Mouse (Mus musculus): Measurements from ENCODE around the gene Npl. TPM values are rescaled to one million over a fixed set of nuclear protein-coding genes. Genes with fewer than 3 reads are reported as not detected.
A peak's percentile ranks its signal among the peaks of the same experiment; 100 is the strongest.

Npl gene
- polyA plus RNA-seq, 1 experiment from 2014 or later, result 8.0 TPM

DNA sequence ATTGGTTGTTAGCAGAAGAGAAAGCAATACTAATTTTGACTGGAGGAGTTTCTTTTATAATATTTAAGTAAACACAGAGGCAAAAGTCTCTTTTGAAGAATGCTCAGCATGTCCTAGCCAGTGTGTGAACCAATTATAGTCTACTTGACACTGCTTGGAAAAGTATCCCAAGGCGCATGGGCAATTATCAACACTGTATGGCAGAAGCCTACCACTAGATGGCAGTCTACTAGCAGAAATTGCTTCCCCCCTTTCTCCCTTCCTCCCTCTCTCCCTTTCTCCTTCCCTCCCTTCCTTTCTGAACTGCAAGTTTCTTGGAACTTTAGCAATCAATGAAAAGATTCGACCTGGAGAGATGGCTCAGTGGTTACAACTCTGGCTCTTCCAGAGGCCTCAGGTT, 7.1 kb upstream of the Npl start:
- Histone ChIP-seq H3K27ac (ENCODE audit: low read depth, low read length) (no peak overlapping the region), H3K4me2 (no peak overlapping the region), H3K27me3 (replicated peaks; ENCODE audit: control insufficient read depth, insufficient read depth, low read length) (no peaks in the 10 kb centered on the region), H3K36me3 (ENCODE audit: control insufficient read depth, insufficient read depth, low read length) (no peaks in the 10 kb centered on the region), H3K9ac (ENCODE audit: low read depth, low read length) (no peak overlapping the region), H3K4me3 (ENCODE audit: low read depth, low read length) (no peak overlapping the region), H3K9me3 (ENCODE audit: control insufficient read depth, low read length) (no peaks in the 10 kb centered on the region), H3K4me1 (replicated peaks; ENCODE audit: control insufficient read depth, insufficient read depth, low read length) (no peaks in the 10 kb centered on the region)
- DNase-seq (ENCODE audit: low spot score) (no peak), ATAC-seq (replicated peaks; ENCODE audit: low FRiP score) (no peak)
- 5% methylated on average over 2 of the region's 2 CpGs for WGBS

- Histone ChIP-seq H3K4me2 (no peak overlapping the region), H3K36me3 (ENCODE audit: control insufficient read depth, insufficient read depth, low read length) (no peaks in the 10 kb centered on the region), H3K9me3 (ENCODE audit: control insufficient read depth, low read length) (no peaks in the 10 kb centered on the region), H3K9ac (ENCODE audit: low read depth, low read length) (no peak overlapping the region), H3K4me1 (replicated peaks; ENCODE audit: control insufficient read depth, insufficient read depth, low read length) (no peaks in the 10 kb centered on the region), H3K27me3 (replicated peaks; ENCODE audit: control insufficient read depth, insufficient read depth, low read length) (no peaks in the 10 kb centered on the region), H3K4me3 (ENCODE audit: low read depth, low read length) (no peak overlapping the region), H3K27ac (ENCODE audit: low read depth, low read length) (no peak overlapping the region)
- no peak for ATAC-seq (replicated peaks; ENCODE audit: low FRiP score)
- DNase-seq (ENCODE audit: low spot score), result no peak
- WGBS, result 76% methylated on average over 4 of the region's 4 CpGs
Measured at GRCm38 (mm10) chr1:153556202-153556601, 6.4 kb upstream of the Npl start.

- H3K36me3 ChIP-seq (ENCODE audit: control insufficient read depth, insufficient read depth, low read length), result no peaks in the 10 kb centered on the region
- H3K27me3 ChIP-seq (replicated peaks; ENCODE audit: control insufficient read depth, insufficient read depth, low read length), result no peaks in the 10 kb centered on the region
- ATAC-seq (replicated peaks; ENCODE audit: low FRiP score) (0 out of 2 replicates have a peak, but pooled peaks have one; percentile 20), DNase-seq (ENCODE audit: low spot score) (no peak)
- no peaks in the 10 kb centered on the region for H3K9me3 ChIP-seq (ENCODE audit: control insufficient read depth, low read length)
- H3K4me3 ChIP-seq (ENCODE audit: low read depth, low read length), result no peak overlapping the region
- H3K9ac ChIP-seq (ENCODE audit: low read depth, low read length), result no peak overlapping the region
- H3K27ac ChIP-seq (ENCODE audit: low read depth, low read length), result no peak overlapping the region
- WGBS, result 23% methylated on average over 3 of the region's 3 CpGs
- H3K4me1 ChIP-seq (replicated peaks; ENCODE audit: control insufficient read depth, insufficient read depth, low read length), result no peaks in the 10 kb centered on the region
- H3K4me2 ChIP-seq, result no peak overlapping the region
Measured at GRCm38 (mm10) chr1:153550814-153551213, 969 bp upstream of the Npl start.

DNA sequence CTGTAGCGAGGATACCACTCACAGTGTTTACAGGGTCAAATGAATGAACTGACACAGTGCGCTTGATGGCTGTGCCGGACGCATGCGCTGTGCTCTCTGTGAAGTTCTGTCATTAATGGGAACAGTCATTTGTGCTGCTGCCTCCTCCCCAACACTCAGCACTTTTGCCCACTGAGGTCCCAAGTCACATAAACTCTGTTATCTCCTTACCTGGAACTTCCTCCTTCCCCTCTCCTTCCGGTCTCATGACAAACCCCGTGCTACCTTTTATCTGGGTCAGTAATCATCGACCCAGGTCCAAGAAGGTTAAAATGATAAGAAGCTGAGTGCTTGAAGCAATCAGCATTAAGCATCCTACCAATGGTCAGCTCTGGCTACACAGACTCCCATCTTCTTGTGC, 2.3 kb downstream of the Npl start:
- Histone ChIP-seq H3K36me3 (ENCODE audit: control insufficient read depth, insufficient read depth, low read length) (no peaks in the 10 kb centered on the region), H3K4me2 (no peak overlapping the region), H3K27ac (ENCODE audit: low read depth, low read length) (no peak overlapping the region), H3K4me3 (ENCODE audit: low read depth, low read length) (no peak overlapping the region), H3K4me1 (replicated peaks; ENCODE audit: control insufficient read depth, insufficient read depth, low read length) (peaks cover 4% of the 10 kb centered on the region; the same call in 1 of the 2 replicates), H3K27me3 (replicated peaks; ENCODE audit: control insufficient read depth, insufficient read depth, low read length) (no peaks in the 10 kb centered on the region), H3K9me3 (ENCODE audit: control insufficient read depth, low read length) (no peaks in the 10 kb centered on the region), H3K9ac (ENCODE audit: low read depth, low read length) (no peak overlapping the region)
- 50% methylated on average over 8 of the region's 8 CpGs for WGBS
- DNase-seq (ENCODE audit: low spot score) (no peak), ATAC-seq (replicated peaks; ENCODE audit: low FRiP score) (no peak)

- Histone ChIP-seq H3K4me3 (ENCODE audit: low read depth, low read length) (no peak overlapping the region), H3K9me3 (ENCODE audit: control insufficient read depth, low read length) (no peaks in the 10 kb centered on the region), H3K4me1 (replicated peaks; ENCODE audit: control insufficient read depth, insufficient read depth, low read length) (peaks cover 5% of the 10 kb centered on the region; the same call in 1 of the 2 replicates), H3K4me2 (no peak overlapping the region), H3K9ac (ENCODE audit: low read depth, low read length) (no peak overlapping the region), H3K27ac (ENCODE audit: low read depth, low read length) (no peak overlapping the region), H3K36me3 (ENCODE audit: control insufficient read depth, insufficient read depth, low read length) (no peaks in the 10 kb centered on the region), H3K27me3 (replicated peaks; ENCODE audit: control insufficient read depth, insufficient read depth, low read length) (no peaks in the 10 kb centered on the region)
- DNase-seq (ENCODE audit: low spot score) (no peak), ATAC-seq (replicated peaks; ENCODE audit: low FRiP score) (no peak)
- 82% methylated on average over 2 of the region's 2 CpGs for WGBS
Measured at GRCm38 (mm10) chr1:153545196-153545595, 4.6 kb downstream of the Npl start.

- DNase-seq (ENCODE audit: low spot score) (peak; percentile 35), ATAC-seq (replicated peaks; ENCODE audit: low FRiP score) (peak; percentile 60)
- no peak overlapping the region for H3K4me3 ChIP-seq (ENCODE audit: low read depth, low read length)
- no peaks in the 10 kb centered on the region for H3K27me3 ChIP-seq (replicated peaks; ENCODE audit: control insufficient read depth, insufficient read depth, low read length)
- H3K9ac ChIP-seq (ENCODE audit: low read depth, low read length), result no peak overlapping the region
- H3K4me1 ChIP-seq (replicated peaks; ENCODE audit: control insufficient read depth, insufficient read depth, low read length), result peaks cover 5% of the 10 kb centered on the region; the same call in 1 of the 2 replicates
- H3K36me3 ChIP-seq (ENCODE audit: control insufficient read depth, insufficient read depth, low read length), result no peaks in the 10 kb centered on the region
- H3K27ac ChIP-seq (ENCODE audit: low read depth, low read length), result no peak overlapping the region
- H3K9me3 ChIP-seq (ENCODE audit: control insufficient read depth, low read length), result no peaks in the 10 kb centered on the region
- H3K4me2 ChIP-seq, result no peak overlapping the region
- WGBS, result 27% methylated on average over 7 of the region's 7 CpGs
Measured at GRCm38 (mm10) chr1:153542726-153543320, 7.0 kb downstream of the Npl start.

DNA sequence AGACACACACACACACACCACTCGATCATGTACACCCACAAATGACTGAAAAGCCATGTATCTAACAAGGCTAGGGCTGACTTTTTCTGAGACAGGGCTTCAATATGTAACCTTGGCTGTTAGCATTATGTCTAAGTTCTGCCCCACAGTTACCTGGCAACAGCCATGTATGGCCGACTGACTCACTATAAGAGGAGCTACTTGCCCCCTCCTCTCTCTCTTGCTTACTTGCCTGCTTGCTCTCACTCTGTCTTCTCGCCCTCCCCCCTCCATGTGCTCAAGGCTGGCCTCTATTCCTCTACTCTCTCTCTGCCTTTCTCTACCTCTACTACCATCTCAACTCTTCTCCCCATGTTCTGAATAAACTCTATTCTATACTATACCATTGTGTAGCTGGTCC, 9.1 kb downstream of the Npl start:
- 79% methylated on average over 3 of the region's 3 CpGs for WGBS

DNA sequence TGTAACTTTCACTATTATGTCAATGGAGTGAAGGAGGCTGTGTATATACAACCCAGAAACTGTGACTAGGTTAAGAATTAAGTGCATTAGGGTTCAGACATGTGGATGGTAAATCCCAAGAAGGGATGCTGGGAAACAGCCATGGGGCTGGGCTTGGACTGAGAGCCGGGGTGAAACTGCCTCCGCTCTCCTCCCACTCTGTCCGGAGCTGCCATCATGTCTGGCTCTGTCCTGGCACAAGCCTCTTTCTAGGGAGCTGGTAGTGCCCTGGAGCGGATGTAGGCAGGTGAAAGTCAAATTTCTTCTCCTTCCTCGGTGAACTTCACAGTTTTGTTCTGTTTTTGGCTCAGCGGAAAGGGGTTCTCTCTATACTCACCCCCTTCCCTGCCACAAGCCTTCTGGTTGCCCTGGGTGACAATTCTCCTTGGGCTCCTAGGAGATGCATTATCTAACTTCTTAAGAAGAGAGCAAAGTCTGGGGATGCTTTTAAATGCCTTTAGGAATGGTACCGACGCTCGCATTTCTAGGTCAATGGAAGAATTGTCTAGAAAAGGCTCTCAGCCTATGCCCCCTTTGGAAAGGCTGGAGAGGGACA, 10.0 kb downstream of the Npl start:
- no peak overlapping the region for H3K4me3 ChIP-seq (ENCODE audit: low read depth, low read length)
- H3K4me1 ChIP-seq (replicated peaks; ENCODE audit: control insufficient read depth, insufficient read depth, low read length), result peaks cover 5% of the 10 kb centered on the region; the same call in 1 of the 2 replicates
- DNase-seq (ENCODE audit: low spot score) (no peak), ATAC-seq (replicated peaks; ENCODE audit: low FRiP score) (no peak)
- 88% methylated on average over 9 of the region's 9 CpGs for WGBS
- H3K4me2 ChIP-seq, result no peak overlapping the region
- no peaks in the 10 kb centered on the region for H3K27me3 ChIP-seq (replicated peaks; ENCODE audit: control insufficient read depth, insufficient read depth, low read length)
- no peaks in the 10 kb centered on the region for H3K9me3 ChIP-seq (ENCODE audit: control insufficient read depth, low read length)
- no peak overlapping the region for H3K9ac ChIP-seq (ENCODE audit: low read depth, low read length)
- H3K27ac ChIP-seq (ENCODE audit: low read depth, low read length), result no peak overlapping the region
- no peaks in the 10 kb centered on the region for H3K36me3 ChIP-seq (ENCODE audit: control insufficient read depth, insufficient read depth, low read length)

More for the DNA sequence above, 9.1 kb downstream of the Npl start:
- DNase-seq (ENCODE audit: low spot score) (no peak), ATAC-seq (replicated peaks; ENCODE audit: low FRiP score) (no peak)
- H3K9ac ChIP-seq (ENCODE audit: low read depth, low read length), result no peak overlapping the region
- H3K4me3 ChIP-seq (ENCODE audit: low read depth, low read length), result no peak overlapping the region
- H3K27ac ChIP-seq (ENCODE audit: low read depth, low read length), result no peak overlapping the region
- no peaks in the 10 kb centered on the region for H3K9me3 ChIP-seq (ENCODE audit: control insufficient read depth, low read length)
- no peaks in the 10 kb centered on the region for H3K36me3 ChIP-seq (ENCODE audit: control insufficient read depth, insufficient read depth, low read length)
- peaks cover 5% of the 10 kb centered on the region; the same call in 1 of the 2 replicates for H3K4me1 ChIP-seq (replicated peaks; ENCODE audit: control insufficient read depth, insufficient read depth, low read length)
- no peak overlapping the region for H3K4me2 ChIP-seq
- no peaks in the 10 kb centered on the region for H3K27me3 ChIP-seq (replicated peaks; ENCODE audit: control insufficient read depth, insufficient read depth, low read length)

- Histone ChIP-seq H3K9ac (ENCODE audit: low read depth, low read length) (no peak overlapping the region), H3K36me3 (ENCODE audit: control insufficient read depth, insufficient read depth, low read length) (no peaks in the 10 kb centered on the region), H3K4me2 (no peak overlapping the region), H3K4me1 (replicated peaks; ENCODE audit: control insufficient read depth, insufficient read depth, low read length) (no peaks in the 10 kb centered on the region), H3K9me3 (ENCODE audit: control insufficient read depth, low read length) (no peaks in the 10 kb centered on the region), H3K4me3 (ENCODE audit: low read depth, low read length) (no peak overlapping the region), H3K27ac (ENCODE audit: low read depth, low read length) (no peak overlapping the region), H3K27me3 (replicated peaks; ENCODE audit: control insufficient read depth, insufficient read depth, low read length) (no peaks in the 10 kb centered on the region)
- WGBS, result 77% methylated on average over 9 of the region's 9 CpGs
- DNase-seq (ENCODE audit: low spot score) (no peak), ATAC-seq (replicated peaks; ENCODE audit: low FRiP score) (no peak)
Measured at GRCm38 (mm10) chr1:153535611-153536010, 14.2 kb downstream of the Npl start.

All from liver, embryonic 11.5 days (tissue).